Comparison of ENCODE assay signal across 8 mouse cellular contexts in the genomic region with DNA sequence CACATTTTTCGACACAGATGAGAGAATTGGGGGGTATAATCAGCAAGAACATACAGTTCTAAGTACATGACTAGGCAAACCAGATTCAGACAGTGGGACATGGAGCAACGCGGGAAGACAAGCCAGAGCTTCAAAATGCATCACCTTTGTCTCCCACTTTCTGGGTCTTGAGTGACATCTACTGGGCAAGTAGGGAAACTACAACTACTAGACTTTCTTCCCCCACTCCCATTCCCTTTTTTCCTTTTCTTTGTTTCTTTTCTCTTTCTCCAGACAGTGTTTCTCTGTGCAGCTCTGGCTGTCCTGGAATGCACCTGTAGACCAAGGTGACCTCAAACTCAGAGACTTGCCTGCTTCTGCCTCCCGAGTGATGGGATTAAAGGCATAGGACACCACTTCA. TPM values are rescaled to one million over a fixed set of nuclear protein-coding genes. Genes with fewer than 3 reads are reported as not detected.
DNase-seq lines count a peak whose midpoint lies in the region; ATAC-seq and TF ChIP-seq lines count a peak whose summit lies in the region.

No protein-coding gene starts in this region.

- H3K4me2 ChIP-seq in embryonic facial prominence, embryonic 12.5 days (replicated peaks) = no peak overlapping the region
- H3K4me2 ChIP-seq in hindbrain, postnatal 0 days (ENCODE audit: low read depth, low read length) = no peak overlapping the region
- H3K4me2 ChIP-seq in neural tube, embryonic 14.5 days (ENCODE audit: low read depth, low read length) = no peak overlapping the region

- peak; percentile 38 for DNase-seq in right cerebral cortex, adult 18-20 months
- no peak for DNase-seq in right cerebral cortex, postnatal 14 days
- DNase-seq in ZHBTc4 (ENCODE audit: low read depth, low spot score) = peak; percentile 80
- peak; percentile 78 for DNase-seq in hindbrain, postnatal 0 days (ENCODE audit: low spot score)
- no peak for DNase-seq in lung, adult 2 months
- DNase-seq in layer of hippocampus, adult 9-10 months (ENCODE audit: low spot score) = no peak

- TF ChIP-seq CTCF in hindbrain, postnatal 0 days (IDR thresholded peaks at IDR 0.05; ENCODE audit: low read depth) = peak; percentile 87
- TF ChIP-seq CTCF in lung, adult 2 months (IDR thresholded peaks at IDR 0.05; ENCODE audit: insufficient read depth, low read length) = peak; percentile 45

- no peaks in the 10 kb centered on the region for H3K27me3 ChIP-seq in embryonic facial prominence, embryonic 12.5 days
- H3K27me3 ChIP-seq in hindbrain, postnatal 0 days (ENCODE audit: insufficient read depth, low read length) = no peaks in the 10 kb centered on the region
- H3K27me3 ChIP-seq in neural tube, embryonic 14.5 days (ENCODE audit: control insufficient read depth, insufficient read depth, low read length) = no peaks in the 10 kb centered on the region

- no peak overlapping the region for H3K9ac ChIP-seq in embryonic facial prominence, embryonic 12.5 days
- no peak overlapping the region for H3K9ac ChIP-seq in hindbrain, postnatal 0 days (replicated peaks; ENCODE audit: low read length)
- no peak overlapping the region for H3K9ac ChIP-seq in neural tube, embryonic 14.5 days (replicated peaks; ENCODE audit: low read depth, low read length)

- TF ChIP-seq POLR2A in lung, adult 2 months (IDR thresholded peaks at IDR 0.05; ENCODE audit: borderline replicate concordance, extremely low read depth, low read depth, low read length) = no peak

- no peaks in the 10 kb centered on the region for H3K4me1 ChIP-seq in embryonic facial prominence, embryonic 12.5 days
- no peaks in the 10 kb centered on the region for H3K4me1 ChIP-seq in hindbrain, postnatal 0 days (ENCODE audit: insufficient read depth, low read length)
- no peaks in the 10 kb centered on the region for H3K4me1 ChIP-seq in lung, adult 2 months (ENCODE audit: control insufficient read depth, insufficient read depth, low read length)
- no peaks in the 10 kb centered on the region for H3K4me1 ChIP-seq in neural tube, embryonic 14.5 days (ENCODE audit: control insufficient read depth, insufficient read depth, low read length)

- WGBS in embryonic facial prominence, embryonic 12.5 days = 10% methylated on average over 4 of the region's 4 CpGs
- WGBS in hindbrain, postnatal 0 days = 7% methylated on average over 4 of the region's 4 CpGs
- WGBS in lung, adult 2 months = 6% methylated on average over 4 of the region's 4 CpGs
- 9% methylated on average over 4 of the region's 4 CpGs for WGBS in neural tube, embryonic 14.5 days

- H3K36me3 ChIP-seq in embryonic facial prominence, embryonic 12.5 days = no peaks in the 10 kb centered on the region
- H3K36me3 ChIP-seq in hindbrain, postnatal 0 days (ENCODE audit: insufficient read depth, low read length) = no peaks in the 10 kb centered on the region
- H3K36me3 ChIP-seq in neural tube, embryonic 14.5 days (ENCODE audit: control insufficient read depth, insufficient read depth, low read length) = no peaks in the 10 kb centered on the region

- no peak overlapping the region for H3K27ac ChIP-seq in embryonic facial prominence, embryonic 12.5 days
- H3K27ac ChIP-seq in hindbrain, postnatal 0 days = no peak overlapping the region
- H3K27ac ChIP-seq in neural tube, embryonic 14.5 days (ENCODE audit: low read depth, low read length) = no peak overlapping the region

- no peaks in the 10 kb centered on the region for H3K9me3 ChIP-seq in embryonic facial prominence, embryonic 12.5 days
- no peaks in the 10 kb centered on the region for H3K9me3 ChIP-seq in hindbrain, postnatal 0 days (ENCODE audit: low read length)
- H3K9me3 ChIP-seq in neural tube, embryonic 14.5 days (ENCODE audit: control insufficient read depth, low read length) = no peaks in the 10 kb centered on the region

- no peak overlapping the region for H3K4me3 ChIP-seq in embryonic facial prominence, embryonic 12.5 days
- no peak overlapping the region for H3K4me3 ChIP-seq in hindbrain, postnatal 0 days (ENCODE audit: low read length)
- H3K4me3 ChIP-seq in lung, adult 2 months (replicated peaks; ENCODE audit: extremely low read depth, low read depth, low read length) = no peak overlapping the region
- H3K4me3 ChIP-seq in neural tube, embryonic 14.5 days (ENCODE audit: low read depth, low read length) = no peak overlapping the region

- peak; percentile 75; the same call in 1 of the 2 replicates for ATAC-seq in embryonic facial prominence, embryonic 12.5 days (ENCODE audit: insufficient number of reproducible peaks, insufficient read depth, low FRiP score, low TSS enrichment)
- peak; percentile 76; the same call in 1 of the 2 replicates for ATAC-seq in hindbrain, postnatal 0 days
- peak; percentile 81 for ATAC-seq in neural tube, embryonic 14.5 days (ENCODE audit: low read depth)

RNA-seq across cellular contexts. Expression of gene Plin2, which starts 27.0 kb away (rescaled TPM):
- 71.7 and 72.4 TPM in 2 replicates for polyA plus RNA-seq in embryonic facial prominence, embryonic 12.5 days (2016; fragmentation: Nextera tagmentation; extraction: Ambion mirVana)
- total RNA-seq in hindbrain, postnatal 0 days (2014; rRNA removed) = 42.7 and 48.8 TPM in 2 replicates
- polyA plus RNA-seq in hindbrain, postnatal 0 days (2015; fragmentation: Nextera tagmentation; extraction: Ambion mirVana) = 37.3 and 38.6 TPM in 2 replicates
- 165 and 207 TPM in 2 replicates for polyA plus RNA-seq in lung, adult 2 months (2012; rRNA removed)
- 33.9 and 53.9 TPM in 2 replicates for polyA plus RNA-seq in neural tube, embryonic 14.5 days (2014; fragmentation: Nextera tagmentation; extraction: Ambion mirVana)

RNA-seq across cellular contexts. Expression of gene Dennd4c, which starts 51.5 kb away (rescaled TPM):
- polyA plus RNA-seq in embryonic facial prominence, embryonic 12.5 days (2016; fragmentation: Nextera tagmentation; extraction: Ambion mirVana) = 9.2 and 10.0 TPM in 2 replicates
- total RNA-seq in hindbrain, postnatal 0 days (2014; rRNA removed) = 8.8 and 14.3 TPM in 2 replicates
- 3.2 and 4.3 TPM in 2 replicates for polyA plus RNA-seq in hindbrain, postnatal 0 days (2015; fragmentation: Nextera tagmentation; extraction: Ambion mirVana)
- 5.9 and 7.3 TPM in 2 replicates for polyA plus RNA-seq in lung, adult 2 months (2012; rRNA removed)
- polyA plus RNA-seq in neural tube, embryonic 14.5 days (2014; fragmentation: Nextera tagmentation; extraction: Ambion mirVana) = 4.3 and 5.3 TPM in 2 replicates

Comparison
In these comparisons a context has a peak if more than half of its experiments do, and no peak if none do; other contexts are left out.
1. DNase-seq: peak in right cerebral cortex, adult 18-20 months (single experiment), ZHBTc4 (single experiment) and hindbrain, postnatal 0 days (single experiment); none in right cerebral cortex, postnatal 14 days (single experiment), lung, adult 2 months (single experiment) and layer of hippocampus, adult 9-10 months (single experiment).
2. Peak in every context shown above with its lines, with median percentiles within 50 percentile points of each other: ATAC-seq.